Mouse (Mus musculus) myocyte (in vitro differentiated cells): Measurements from ENCODE around the gene Utp3.

Experiments
- E2F4 ChIP-seq: IDR thresholded peaks from one replicate; pipeline ENCODE4 v1.6.1; 2011; ENCODE audit warnings: mild to moderate bottlenecking, control low read depth, moderate library complexity; ENCODE audit not compliant: insufficient read depth
- POLR2A ChIP-seq: IDR thresholded peaks from one replicate; pipeline ENCODE4 v1.6.1; 2011; ENCODE audit warnings: low read depth, mild to moderate bottlenecking, control low read depth, moderate library complexity; ENCODE audit not compliant: insufficient read length
- SRF ChIP-seq: IDR thresholded peaks from one replicate; pipeline ENCODE4 v1.6.1; 2011; ENCODE audit warnings: low read depth; ENCODE audit not compliant: control insufficient read depth, insufficient read length

DNA sequence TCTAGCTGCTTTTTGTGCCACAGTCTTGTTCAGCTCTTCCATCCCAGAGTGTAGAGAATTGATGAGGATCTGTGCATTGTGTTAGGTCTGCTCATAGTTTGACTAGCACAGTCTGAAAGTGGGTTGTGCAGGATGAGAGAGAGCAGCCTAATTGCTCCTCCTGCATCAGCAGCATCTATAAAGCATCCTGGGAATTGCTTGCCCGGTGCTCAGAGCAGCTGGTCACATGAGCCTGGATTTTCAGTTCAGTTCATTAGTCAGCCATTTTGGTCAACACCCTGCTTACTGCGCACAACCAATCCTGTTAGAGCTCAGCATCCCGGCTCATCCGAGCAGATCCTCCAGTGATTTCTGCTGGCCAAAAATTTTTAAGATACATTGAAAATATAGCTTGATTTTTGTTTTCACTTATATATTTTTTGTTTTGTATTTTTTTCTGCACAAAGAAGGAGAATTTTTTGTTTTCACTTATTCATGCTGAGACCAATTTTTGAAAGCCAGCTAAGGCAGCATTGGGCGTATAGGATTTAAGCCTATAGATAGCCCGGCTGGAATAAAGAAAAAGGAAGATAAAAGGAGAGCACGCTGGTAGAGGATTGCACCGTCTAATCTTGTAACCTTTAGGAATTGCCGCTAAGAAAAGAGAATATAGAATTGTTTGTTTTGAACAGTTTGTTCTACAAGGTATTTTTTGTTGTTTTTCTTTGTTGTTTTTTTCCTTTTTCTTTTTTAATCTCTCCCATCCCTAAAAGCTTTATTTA lies 29.2 kb downstream of the Utp3 start:
- TF ChIP-seq SRF (no peak), E2F4 (no peak), POLR2A (no peak)
